Mouse (Mus musculus) layer of hippocampus, adult 2 months (tissue): Measurements from ENCODE around the gene Ptprc. TPM values are rescaled to one million over a fixed set of nuclear protein-coding genes. Genes with fewer than 3 reads are reported as not detected.

ENCODE experiments used
- DNase-seq, 2 experiments: peaks; one replicate each; pipeline ENCODE4 v3.0.0; 2022; ENCODE audit warnings: low spot score in 2 of 2
- H3K27ac ChIP-seq: fragments of 200-600 bp; 2 replicates; pipeline ENCODE4 v1.8.1; 2022
- H3K4me3 ChIP-seq: fragments of 200-600 bp; 2 replicates; pipeline ENCODE4 v1.8.1; 2022; ENCODE audit warnings: mild to moderate bottlenecking
- CTCF ChIP-seq: fragments of 200-600 bp; conservative IDR thresholded peaks from 2 replicates; pipeline ENCODE4 v1.8.1; 2022; ENCODE audit warnings: antibody characterized with exemption, mild to moderate bottlenecking, moderate library complexity
- long read RNA-seq, 2 experiments: library from polyadenylated mRNA; stranded (forward); transcript quantifications; one replicate each; pipeline ENCODE4 v2.0.0; 2021; ENCODE audit warnings: borderline mapping rate in 2 of 2
- total RNA-seq, 2 experiments: library from RNA; stranded (reverse); gene quantifications; 2 replicates each; pipeline ENCODE4 v1.2.3; 2021

Ptprc gene
- 1 to 10 TPM; 2.3 to 2.4 TPM for total RNA-seq
- long read RNA-seq, experiment 1, partial matches to known transcripts = 1 of 2 reads
- long read RNA-seq, experiment 1, other reads (novel, unspliced or antisense) = 1 of 2 reads
- long read RNA-seq, experiment 2, partial matches to known transcripts = 2 of 2 reads
- long read RNA-seq, experiment 2, other reads (novel, unspliced or antisense) = 0 of 2 reads

DNA sequence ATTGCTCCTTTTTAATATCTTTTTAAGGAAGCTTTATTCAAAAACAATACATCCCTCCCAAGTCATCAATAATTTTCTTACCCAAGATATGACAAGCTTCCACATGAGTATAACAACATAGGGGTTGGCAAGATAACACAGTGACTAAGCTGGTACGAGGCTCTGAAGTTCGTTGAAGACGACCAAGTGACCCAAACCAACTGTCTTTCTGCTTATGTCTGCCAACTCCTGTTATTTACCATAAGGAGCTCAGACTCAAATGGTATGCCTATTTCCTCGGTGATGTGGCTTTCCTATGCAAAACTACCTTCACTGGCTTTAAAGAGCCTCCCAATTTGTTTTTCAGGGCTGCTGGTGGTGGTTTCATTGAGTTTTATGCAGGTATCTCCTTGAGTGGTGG, at the start of gene Ptprc:
TSS of gene Ptprc (minus strand) at position 215 of the 400 bp plus-strand sequence.
- Histone ChIP-seq H3K27ac (no peak within 1 kb of the TSS), H3K4me3 (no peak within 1 kb of the TSS)
- no peak for TF ChIP-seq CTCF
- no peak for DNase-seq

DNA sequence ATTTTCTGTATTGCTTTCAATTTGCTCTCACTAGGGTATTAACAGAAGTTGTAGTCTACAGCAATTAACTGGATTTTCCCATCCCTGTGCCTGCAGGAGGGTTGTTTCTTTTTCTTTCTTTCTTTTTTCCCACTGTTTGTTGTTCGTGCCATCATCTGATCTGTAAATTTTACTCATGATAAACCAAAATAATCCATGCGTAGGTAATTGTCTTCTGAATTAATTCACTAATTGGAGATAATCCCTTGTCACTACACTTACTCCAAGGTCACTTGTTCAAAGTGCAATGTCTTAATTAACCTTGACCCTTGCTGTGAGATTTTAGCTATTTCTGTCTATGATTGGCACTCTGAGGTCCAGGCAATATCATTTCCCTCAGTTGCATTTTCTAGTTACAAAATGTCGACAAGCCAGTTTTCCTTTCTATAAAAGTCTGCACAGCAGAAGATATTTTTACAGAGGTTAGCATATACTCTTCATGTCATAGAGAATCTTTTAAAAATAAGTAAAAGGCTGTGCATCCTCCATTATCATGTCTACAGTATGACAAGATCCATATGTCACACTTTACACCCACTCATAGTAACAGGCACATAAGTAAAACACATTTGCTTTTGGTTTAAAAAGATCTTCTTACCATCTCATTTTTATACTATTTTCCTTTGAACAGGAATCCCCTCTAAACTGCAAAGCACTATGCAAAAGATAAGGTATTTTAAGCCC, 39.4 kb upstream of the Ptprc start:
- no peak for TF ChIP-seq CTCF
- Histone ChIP-seq H3K27ac (no peak overlapping the region), H3K4me3 (no peak overlapping the region)
- no peak for DNase-seq

DNA sequence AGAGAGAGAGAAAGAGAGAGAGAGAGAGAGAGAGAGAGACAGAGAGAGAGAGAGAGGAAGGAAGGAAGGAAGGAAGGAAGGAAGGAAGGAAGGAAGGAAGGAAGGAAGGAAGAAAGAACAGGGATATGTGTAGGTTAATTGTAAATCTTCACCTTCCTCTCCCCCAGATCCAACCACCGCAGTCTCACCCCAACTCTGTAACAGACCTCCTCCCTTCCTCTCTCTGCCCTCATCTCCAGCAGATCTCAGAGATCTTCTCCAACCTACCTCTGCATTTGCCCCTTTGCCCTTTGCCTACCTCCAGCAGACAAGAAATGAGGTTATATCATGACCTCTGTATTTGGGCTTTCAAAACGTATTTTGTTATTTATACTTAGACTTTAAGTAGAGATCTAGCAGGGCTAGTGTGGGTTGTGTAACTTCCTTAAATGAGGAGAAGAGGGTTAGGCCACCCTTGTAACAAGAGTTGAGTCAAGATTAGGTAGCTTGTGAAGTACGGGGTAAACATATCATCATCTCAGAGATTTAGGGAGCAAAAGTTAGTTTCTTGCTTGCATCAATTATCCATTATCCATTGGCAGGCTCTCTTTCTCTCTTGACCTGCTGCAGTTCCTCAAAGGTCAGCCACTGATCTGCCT, 35.0 kb upstream of the Ptprc start:
- no peak for TF ChIP-seq CTCF
- Histone ChIP-seq H3K4me3 (no peak overlapping the region), H3K27ac (no peak overlapping the region)
- DNase-seq = no peak

DNA sequence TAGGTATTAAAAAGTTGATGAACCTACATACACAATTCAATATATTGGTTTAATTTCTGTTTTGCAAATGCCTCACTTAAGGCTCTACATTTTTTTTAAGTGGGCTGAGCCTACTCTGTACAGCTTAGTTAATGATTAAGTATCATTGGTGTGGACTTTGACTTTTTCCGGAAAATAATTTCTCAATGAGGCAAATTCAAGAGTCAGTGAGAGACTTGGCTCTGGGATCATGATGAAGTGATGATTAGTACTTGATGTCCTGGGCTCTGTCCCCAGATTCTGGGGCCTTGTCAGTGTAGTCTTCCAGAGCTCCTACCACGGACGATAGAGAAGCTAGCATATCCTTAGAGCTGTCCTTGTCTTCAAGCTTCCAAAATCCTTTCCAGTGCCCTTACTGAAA, 34.2 kb upstream of the Ptprc start:
- Histone ChIP-seq H3K4me3 (no peak overlapping the region), H3K27ac (no peak overlapping the region)
- no peak for DNase-seq
- no peak for TF ChIP-seq CTCF

DNA sequence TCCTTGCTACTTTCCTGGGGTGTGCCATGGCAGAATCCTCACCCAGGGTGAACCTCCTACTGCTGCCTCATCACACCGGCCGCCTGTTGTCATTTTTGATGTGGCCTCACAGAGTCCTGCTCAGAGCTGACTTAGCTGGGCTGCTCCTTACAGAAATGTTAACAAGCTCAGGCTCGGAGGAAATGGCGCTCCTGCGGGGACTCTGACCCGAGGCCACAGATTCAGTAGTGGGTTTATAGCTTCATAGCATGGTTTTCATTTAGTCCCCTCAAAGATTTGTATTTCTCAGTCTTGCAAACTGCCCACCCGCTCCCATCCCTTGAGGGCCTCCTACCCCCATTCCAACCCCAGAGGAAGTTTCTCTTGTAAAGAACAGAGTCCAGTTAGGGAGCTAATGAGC, 30.5 kb upstream of the Ptprc start:
- no peak for DNase-seq
- no peak overlapping the region for H3K4me3 ChIP-seq
- no peak overlapping the region for H3K27ac ChIP-seq
- TF ChIP-seq CTCF = no peak

DNA sequence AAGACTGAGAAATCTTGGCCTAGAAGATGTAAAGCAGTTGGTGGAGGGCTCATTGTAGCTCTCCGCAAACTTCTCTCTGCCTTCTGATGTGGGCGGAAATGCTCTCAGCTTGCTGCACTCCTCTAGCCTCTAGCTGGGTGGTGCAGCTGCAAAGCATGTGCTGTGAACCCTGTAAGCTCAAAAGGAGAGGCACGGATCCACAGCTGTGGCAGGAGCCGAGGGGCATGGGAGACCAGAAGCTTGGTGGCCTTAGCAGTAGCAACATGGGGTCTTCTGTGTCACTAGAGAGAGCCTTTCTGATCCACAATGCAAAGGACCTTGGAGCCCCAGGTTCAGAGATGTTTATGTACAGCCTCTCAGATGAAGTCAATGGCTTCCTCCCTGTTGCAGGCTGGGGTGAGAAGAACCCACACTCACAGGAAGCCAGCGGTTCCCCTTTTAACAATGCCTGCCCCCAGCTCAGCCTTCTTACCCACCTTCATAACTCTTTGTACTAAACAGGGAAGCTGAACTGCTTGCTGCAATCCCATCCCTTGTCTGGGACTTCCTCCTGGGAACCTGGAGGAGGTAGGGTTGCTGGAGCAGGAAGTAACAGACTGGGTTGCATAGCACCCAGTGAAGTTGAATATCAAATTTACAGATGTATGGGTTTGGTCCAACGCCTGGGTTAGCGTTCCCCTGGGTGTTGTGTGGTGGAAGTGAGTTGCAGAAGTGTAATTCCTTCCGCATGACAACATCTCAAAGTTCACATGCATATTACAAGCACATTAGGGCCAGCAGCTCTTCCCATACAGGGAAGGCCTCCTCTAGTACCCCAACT, 16.4 kb upstream of the Ptprc start:
- TF ChIP-seq CTCF = no peak
- no peak for DNase-seq
- Histone ChIP-seq H3K27ac (no peak overlapping the region), H3K4me3 (no peak overlapping the region)

DNA sequence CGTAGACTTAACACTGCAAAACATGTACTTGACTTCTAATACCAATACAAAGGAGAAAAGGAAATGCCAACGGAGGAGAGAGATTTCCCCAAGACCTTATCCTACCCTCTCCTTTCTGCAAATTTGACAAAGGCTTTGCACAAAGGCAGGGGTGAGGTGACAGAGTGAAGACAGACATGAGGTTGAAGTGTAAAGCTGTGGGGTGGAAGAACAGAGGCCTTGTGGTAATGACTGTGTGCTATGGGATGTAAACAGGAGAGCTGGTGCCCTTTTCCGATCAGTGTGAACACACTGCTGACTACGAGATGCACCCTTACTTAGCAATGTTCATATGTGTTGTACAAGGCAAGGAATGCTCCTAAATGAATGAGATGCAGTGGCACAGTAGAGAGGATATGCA, 12.6 kb upstream of the Ptprc start:
- Histone ChIP-seq H3K27ac (no peak overlapping the region), H3K4me3 (no peak overlapping the region)
- no peak for DNase-seq
- no peak for TF ChIP-seq CTCF

DNA sequence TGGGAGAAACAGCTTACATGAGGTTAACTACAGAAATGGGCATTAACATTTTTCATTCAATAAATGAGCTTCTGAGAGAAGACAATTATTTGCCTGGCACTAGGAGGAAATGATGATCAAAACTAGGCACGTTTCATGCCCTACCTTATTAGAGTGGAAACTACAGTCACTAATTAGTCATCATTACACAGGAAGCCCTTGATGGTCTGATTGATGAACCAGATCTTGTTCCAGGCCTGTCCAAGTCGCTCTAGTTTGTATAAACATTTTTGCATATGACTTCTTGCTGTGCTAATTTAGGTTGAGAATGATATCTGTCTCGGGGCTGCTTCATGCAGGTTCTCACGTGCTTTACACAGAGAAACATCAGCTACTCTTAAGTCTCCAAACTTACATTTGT, 10.4 kb upstream of the Ptprc start:
- Histone ChIP-seq H3K27ac (no peak overlapping the region), H3K4me3 (no peak overlapping the region)
- TF ChIP-seq CTCF = no peak
- no peak for DNase-seq

DNA sequence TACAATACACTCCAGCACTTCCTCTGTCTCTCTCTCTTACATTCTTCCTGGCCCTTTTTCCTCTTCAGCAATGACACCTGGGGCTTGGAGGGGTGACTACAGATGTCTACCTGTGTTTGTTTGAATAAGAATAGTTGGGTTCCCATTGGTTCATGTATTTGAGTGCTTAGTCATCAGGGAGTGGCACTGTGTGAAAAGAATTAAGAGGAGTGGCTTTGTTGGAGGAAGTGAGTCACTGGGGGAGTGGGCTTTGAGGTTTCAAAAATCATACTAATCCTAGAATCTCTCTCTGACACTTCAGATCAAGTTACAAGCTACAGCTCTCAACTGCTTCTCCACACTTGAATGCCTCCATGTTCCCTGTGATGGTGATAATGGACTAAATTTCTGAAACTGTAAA, 4.6 kb upstream of the Ptprc start:
- no peak for TF ChIP-seq CTCF
- no peak overlapping the region for H3K4me3 ChIP-seq
- H3K27ac ChIP-seq = no peak overlapping the region
- DNase-seq = no peak

DNA sequence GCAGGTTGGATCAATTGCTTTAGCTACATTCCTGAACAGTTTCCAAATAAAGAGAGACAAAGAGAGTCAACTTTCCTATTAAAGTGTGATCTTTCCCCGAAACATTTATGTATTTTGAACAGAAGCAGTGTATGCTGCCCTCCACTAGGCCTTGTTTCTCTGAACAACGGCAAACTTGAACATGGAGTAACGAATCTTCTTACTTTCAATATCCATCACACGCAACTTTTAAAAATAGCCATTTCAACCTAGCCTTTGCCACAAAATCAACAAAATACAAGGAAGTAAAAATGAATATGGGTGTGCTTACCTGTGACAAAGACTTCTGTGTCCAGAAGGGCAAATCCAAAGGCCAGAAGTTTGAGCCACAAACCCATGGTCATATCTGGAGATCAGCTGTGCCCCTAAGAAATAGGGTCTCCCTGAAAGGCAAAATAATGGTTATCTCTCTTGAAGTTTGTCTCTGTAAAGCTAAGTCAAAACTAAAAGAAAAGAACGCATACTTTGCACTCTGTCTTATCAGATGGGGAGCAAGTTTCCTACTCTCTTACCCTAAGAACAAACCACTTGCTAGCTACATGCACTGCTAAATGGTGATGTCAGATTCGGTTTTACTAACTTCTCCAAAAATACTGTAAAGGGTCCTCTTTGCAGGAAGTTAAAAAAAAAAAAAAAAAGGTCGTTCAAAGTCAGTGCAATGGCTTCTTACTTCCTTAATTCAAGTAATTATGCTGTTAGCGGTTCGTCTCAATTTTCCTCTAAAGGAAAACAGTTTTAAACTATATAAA, 609 bp downstream of the Ptprc start:
- Histone ChIP-seq H3K4me3 (no peak overlapping the region), H3K27ac (no peak overlapping the region)
- no peak for DNase-seq
- no peak for TF ChIP-seq CTCF

DNA sequence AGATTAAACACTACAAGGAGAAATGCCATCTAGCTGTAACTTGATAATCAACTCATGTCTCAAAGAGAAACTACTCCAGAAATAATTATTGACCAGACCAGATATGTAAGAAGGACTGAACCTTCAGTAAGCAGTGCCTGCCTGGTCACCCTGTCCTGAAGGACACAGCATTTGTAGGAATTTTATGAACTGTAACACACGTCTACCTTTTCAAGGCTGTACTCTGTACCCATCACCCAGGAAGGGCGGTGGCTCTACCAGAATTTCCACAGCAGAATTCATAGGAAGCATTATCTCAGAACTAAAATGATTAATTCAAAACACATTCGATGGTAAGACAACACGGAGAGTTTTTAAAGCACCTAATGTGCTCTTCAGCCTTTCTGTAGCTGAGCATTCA, 1.4 kb downstream of the Ptprc start:
- Histone ChIP-seq H3K4me3 (no peak overlapping the region; the same call in 1 of the 2 replicates), H3K27ac (no peak overlapping the region)
- TF ChIP-seq CTCF = no peak
- no peak for DNase-seq

DNA sequence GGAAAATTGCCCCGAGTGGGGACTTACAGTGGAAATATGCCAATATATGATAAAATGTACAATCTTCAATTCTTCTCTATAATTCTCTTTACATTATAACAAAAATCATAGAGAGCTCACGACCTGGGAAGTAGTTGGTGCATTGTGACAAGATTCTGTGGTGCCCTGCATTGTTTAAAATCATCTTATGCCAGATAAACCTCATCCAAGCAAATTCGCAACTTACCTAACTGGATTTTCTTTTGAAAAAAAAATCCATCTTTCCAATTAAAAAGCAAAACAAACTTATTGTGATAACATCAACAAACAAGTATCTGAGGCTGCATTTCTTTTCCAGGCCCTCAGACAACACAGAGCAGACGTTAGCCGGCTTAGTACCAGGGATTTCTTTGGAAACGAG, 1.8 kb downstream of the Ptprc start:
- Histone ChIP-seq H3K27ac (no peak overlapping the region), H3K4me3 (no peak overlapping the region)
- TF ChIP-seq CTCF = no peak
- no peak for DNase-seq
